Mouse (Mus musculus) embryonic facial prominence, embryonic 15.5 days (tissue): Measurements from ENCODE around the gene Neurod2. TPM values are rescaled to one million over a fixed set of nuclear protein-coding genes. Genes with fewer than 3 reads are reported as not detected.

Experiments used
- ATAC-seq: fragments of 200-750 bp; cut with Nextera tagmentation; 2 replicates; pipeline ENCODE4 v1.8.0; 2017; ENCODE audit warnings: low read depth, moderate TSS enrichment; ENCODE audit not compliant: insufficient number of reproducible peaks, low FRiP score, low TSS enrichment
- H3K27ac ChIP-seq: fragments of 300-500 bp; sonication (generic); replicated peaks from 2 replicates; pipeline ENCODE4 v1.5.1; 2015; ENCODE audit warnings: mild to moderate bottlenecking, inconsistent platforms
- H3K27me3 ChIP-seq: fragments of 300-500 bp; sonication (generic); 2 replicates; pipeline ENCODE4 v1.6.1; 2015; ENCODE audit warnings: inconsistent platforms
- H3K36me3 ChIP-seq: fragments of 300-500 bp; sonication (generic); 2 replicates; pipeline ENCODE4 v1.6.1; 2015; ENCODE audit warnings: mild to moderate bottlenecking, inconsistent platforms
- H3K4me1 ChIP-seq: fragments of 300-500 bp; sonication (generic); 2 replicates; pipeline ENCODE4 v1.6.1; 2015; ENCODE audit warnings: inconsistent platforms
- H3K4me2 ChIP-seq: fragments of 300-500 bp; sonication (generic); replicated peaks from 2 replicates; pipeline ENCODE4 v1.6.1; 2015; ENCODE audit warnings: mild to moderate bottlenecking, inconsistent platforms
- H3K4me3 ChIP-seq: fragments of 300-500 bp; sonication (generic); replicated peaks from 2 replicates; pipeline ENCODE4 v1.5.1; 2015; ENCODE audit warnings: mild to moderate bottlenecking, inconsistent platforms
- H3K9ac ChIP-seq: fragments of 300-500 bp; sonication (generic); 2 replicates; pipeline ENCODE4 v1.6.1; 2015; ENCODE audit warnings: inconsistent platforms
- H3K9me3 ChIP-seq: fragments of 300-500 bp; sonication (generic); replicated peaks from 2 replicates; pipeline ENCODE4 v1.6.1; 2016; ENCODE audit warnings: inconsistent platforms
- whole genome bisulfite sequencing: fragments of 180-500 bp; shearing (Covaris S2); methylation state at CpG from one replicate; pipeline ENCODE4 v1.1.7; 2015; 5-methylcytosine and 5-hydroxymethylcytosine counted together
- polyA plus RNA-seq: library from polyadenylated mRNA; unstranded; fragments of >200 nt; fragmentation: Nextera tagmentation; extraction: Ambion mirVana; gene quantifications from 2 replicates; pipeline ENCODE4 v1.2.1, GENCODE M21; 2015

The Neurod2 gene
- polyA plus RNA-seq, 1 experiment from 2014 or later = 0.09 TPM

DNA sequence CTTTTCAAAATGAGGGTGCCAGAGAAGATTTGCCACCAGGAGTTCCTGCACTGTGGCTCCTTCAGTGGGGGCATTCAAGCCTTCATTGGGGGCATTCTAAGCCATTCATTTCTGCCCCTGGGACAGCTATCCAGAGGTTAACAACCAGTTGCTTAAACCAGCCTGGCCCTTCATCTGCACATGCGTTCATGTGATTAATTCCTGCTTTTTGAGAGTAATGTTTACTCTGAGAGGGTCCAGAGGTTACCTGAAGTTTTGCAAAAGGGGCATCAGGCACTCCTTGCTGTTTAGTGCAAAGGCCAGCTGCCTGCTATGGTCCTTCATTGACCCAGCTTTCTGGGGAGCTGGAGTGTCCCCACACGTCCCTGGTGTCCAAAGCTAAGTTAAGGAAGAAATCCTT, 32.5 kb downstream of the Neurod2 start:
- Histone ChIP-seq H3K4me3 (no peak overlapping the region), H3K36me3 (no peaks in the 10 kb centered on the region), H3K9me3 (no peaks in the 10 kb centered on the region), H3K27ac (no peak overlapping the region), H3K4me2 (no peak overlapping the region), H3K4me1 (peaks cover 27% of the 10 kb centered on the region), H3K27me3 (peaks cover 57% of the 10 kb centered on the region), H3K9ac (no peak overlapping the region)
- WGBS = 52% methylated on average over 2 of the region's 2 CpGs
- no peak for ATAC-seq

DNA sequence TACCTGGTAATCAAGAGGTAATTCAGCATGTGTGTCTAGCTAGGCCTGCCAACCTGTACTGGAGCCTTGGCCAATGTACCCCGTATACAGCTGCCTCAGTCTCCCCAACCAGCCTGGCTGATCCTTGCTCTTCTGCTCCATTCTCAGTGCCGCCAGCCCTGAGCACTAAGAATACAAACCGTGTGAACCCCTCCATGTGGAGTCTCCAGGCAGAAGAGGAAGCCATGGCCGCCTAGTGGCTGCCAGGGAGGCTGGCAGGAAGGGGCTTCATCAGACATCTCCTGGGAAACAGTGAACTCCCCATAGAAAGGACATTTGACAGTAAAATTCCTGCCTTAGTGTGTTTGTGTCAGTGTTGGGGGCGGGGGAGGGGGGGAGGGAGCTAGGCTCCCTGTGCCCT, 33.2 kb downstream of the Neurod2 start:
- no peaks in the 10 kb centered on the region for H3K9me3 ChIP-seq
- no peak overlapping the region for H3K4me2 ChIP-seq
- no peak for ATAC-seq
- H3K27ac ChIP-seq = no peak overlapping the region
- no peaks in the 10 kb centered on the region for H3K36me3 ChIP-seq
- no peak overlapping the region for H3K4me3 ChIP-seq
- H3K9ac ChIP-seq = no peak overlapping the region
- 4% methylated on average over 5 of the region's 5 CpGs for WGBS
- H3K4me1 ChIP-seq = peaks cover 27% of the 10 kb centered on the region
- H3K27me3 ChIP-seq = peaks cover 57% of the 10 kb centered on the region

DNA sequence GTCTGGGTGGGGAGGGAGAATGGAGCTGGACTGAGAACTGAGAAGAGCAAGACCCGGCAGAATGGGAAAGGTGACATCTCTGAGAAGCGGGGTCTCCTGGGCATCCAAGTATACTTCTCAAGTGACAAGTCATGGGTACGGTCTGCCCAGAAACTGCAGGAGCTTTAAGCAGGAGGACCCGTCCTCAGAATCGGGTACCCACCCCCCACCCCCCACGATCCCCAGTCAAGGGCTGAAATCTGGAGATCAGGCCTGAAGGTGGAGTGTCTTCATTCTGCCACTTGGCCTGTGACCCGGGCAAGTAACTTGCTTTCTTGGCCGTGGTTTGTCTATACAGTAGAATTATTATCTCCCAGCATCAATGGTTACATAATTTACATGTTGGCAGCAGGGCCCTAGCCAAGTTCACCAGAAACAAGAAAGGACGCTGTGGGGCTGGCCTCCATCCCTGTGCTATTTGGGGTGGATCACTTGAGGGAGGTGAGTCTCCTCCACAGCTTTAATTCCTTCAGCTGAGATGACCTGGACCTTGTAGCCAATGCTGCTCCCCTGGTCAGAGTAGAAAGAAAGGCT, 34.3 kb downstream of the Neurod2 start:
- peaks cover 51% of the 10 kb centered on the region for H3K27me3 ChIP-seq
- ATAC-seq = no peak
- H3K4me3 ChIP-seq = peak overlapping the region; percentile 62

DNA sequence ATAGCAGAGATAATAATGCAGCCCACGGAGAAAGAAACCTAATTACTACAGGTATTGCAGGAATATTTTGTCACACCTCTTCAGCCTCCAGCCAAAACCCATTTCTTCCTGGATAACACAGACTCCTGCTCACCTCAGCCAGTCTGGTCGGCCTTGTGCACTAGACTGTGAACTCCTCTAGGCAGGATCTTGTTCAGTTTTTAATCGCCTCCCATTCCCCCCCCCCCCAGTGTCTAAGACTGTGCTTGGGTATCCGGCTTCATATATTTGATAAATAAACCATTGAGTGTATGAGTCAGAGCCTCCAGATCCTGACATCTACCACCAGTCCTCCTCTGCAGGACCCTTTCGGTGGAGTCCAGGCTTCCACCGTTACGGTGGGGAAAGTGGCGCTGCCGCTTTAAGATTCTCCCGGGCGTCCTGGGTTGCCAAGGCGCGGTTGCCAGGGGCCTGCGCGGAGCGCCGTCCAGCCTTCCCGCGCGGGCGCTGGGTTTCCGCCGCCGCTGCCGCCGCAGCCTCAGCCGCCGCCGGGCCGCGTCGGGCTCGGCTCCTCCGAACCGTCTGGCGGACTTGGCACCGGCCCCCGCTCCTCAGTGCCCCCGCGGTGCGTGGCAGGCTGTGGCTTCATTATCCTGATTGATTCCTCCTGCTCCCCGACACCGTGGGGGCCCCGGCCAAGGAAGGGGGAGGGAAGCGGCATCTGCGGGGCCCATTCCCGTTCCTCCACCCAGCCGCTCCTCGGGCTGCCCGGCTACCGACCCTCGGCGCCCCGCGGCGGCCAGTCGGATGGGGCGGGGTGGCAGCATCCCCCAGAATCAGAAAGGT, 35.0 kb downstream of the Neurod2 start:
- no peak overlapping the region for H3K27ac ChIP-seq
- H3K9me3 ChIP-seq = no peaks in the 10 kb centered on the region
- WGBS = 2% methylated on average over 55 of the region's 58 CpGs
- H3K4me2 ChIP-seq = peak overlapping the region; percentile 95
- no peaks in the 10 kb centered on the region for H3K36me3 ChIP-seq
- peak overlapping the region; percentile 62 for H3K4me3 ChIP-seq
- peak overlapping the region; percentile 43 for H3K9ac ChIP-seq
- 0 out of 2 replicates have a peak, but pooled peaks have one; percentile 51 for ATAC-seq
- peaks cover 45% of the 10 kb centered on the region for H3K27me3 ChIP-seq
- peaks cover 31% of the 10 kb centered on the region for H3K4me1 ChIP-seq

More for the DNA sequence above, 34.3 kb downstream of the Neurod2 start:
- H3K9me3 ChIP-seq = no peaks in the 10 kb centered on the region
- peak overlapping the region; percentile 95 for H3K4me2 ChIP-seq
- H3K36me3 ChIP-seq = no peaks in the 10 kb centered on the region
- WGBS = 5% methylated on average over 9 of the region's 9 CpGs
- H3K9ac ChIP-seq = peak overlapping the region; percentile 43
- H3K4me1 ChIP-seq = peaks cover 27% of the 10 kb centered on the region
- no peak overlapping the region for H3K27ac ChIP-seq

DNA sequence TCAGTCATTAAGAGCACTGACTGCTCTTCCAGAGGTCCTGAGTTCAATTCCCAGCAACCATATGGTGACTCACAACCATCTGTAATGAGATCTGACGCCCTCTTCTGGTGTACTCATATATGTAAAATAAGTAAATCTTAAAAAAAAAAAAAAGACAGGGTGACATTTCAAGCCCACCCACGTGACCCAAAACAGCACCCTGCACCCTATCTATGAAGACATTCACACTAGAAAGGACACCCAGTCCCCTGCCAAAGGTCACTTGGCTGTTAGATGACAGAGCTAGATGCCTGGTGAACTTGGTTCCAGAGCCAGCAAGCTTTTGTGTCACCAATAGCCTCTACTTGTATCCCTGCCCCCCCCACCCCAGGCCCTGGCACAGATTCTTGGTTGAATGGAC, 36.4 kb downstream of the Neurod2 start:
- H3K36me3 ChIP-seq = no peaks in the 10 kb centered on the region
- no peak for ATAC-seq
- H3K27ac ChIP-seq = no peak overlapping the region
- peaks cover 33% of the 10 kb centered on the region for H3K27me3 ChIP-seq
- H3K4me3 ChIP-seq = no peak overlapping the region
- no peak overlapping the region for H3K4me2 ChIP-seq
- WGBS = 40% methylated on average over 2 of the region's 2 CpGs
- no peaks in the 10 kb centered on the region for H3K9me3 ChIP-seq
- H3K4me1 ChIP-seq = peaks cover 27% of the 10 kb centered on the region
- no peak overlapping the region for H3K9ac ChIP-seq

DNA sequence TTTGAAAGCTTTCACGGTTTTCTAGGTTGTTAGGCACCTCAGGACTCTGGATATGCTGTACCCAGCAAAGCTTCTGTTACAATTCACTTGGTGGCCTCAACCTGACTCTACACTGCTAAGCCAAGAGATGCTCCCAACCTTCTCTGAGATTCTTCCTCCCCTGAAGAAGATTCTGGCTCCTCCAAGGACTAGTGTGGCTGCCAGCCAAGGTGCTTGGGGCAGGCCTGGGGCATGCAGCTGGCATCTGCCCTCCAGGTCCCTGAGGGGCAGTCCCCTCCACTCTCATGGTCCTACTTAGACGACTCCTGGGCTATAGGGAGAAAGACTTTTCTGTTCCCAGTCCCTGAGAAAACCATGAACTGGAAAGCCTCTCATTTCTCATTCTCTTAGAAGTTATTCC, 38.5 kb downstream of the Neurod2 start:
- WGBS = 60% methylated on average over 2 of the region's 2 CpGs
- H3K27me3 ChIP-seq = peaks cover 12% of the 10 kb centered on the region
- H3K4me1 ChIP-seq = peaks cover 21% of the 10 kb centered on the region
- H3K9me3 ChIP-seq = no peaks in the 10 kb centered on the region
- no peak overlapping the region for H3K27ac ChIP-seq
- no peak overlapping the region for H3K4me2 ChIP-seq
- H3K4me3 ChIP-seq = no peak overlapping the region
- ATAC-seq = no peak
- H3K36me3 ChIP-seq = no peaks in the 10 kb centered on the region
- H3K9ac ChIP-seq = no peak overlapping the region

DNA sequence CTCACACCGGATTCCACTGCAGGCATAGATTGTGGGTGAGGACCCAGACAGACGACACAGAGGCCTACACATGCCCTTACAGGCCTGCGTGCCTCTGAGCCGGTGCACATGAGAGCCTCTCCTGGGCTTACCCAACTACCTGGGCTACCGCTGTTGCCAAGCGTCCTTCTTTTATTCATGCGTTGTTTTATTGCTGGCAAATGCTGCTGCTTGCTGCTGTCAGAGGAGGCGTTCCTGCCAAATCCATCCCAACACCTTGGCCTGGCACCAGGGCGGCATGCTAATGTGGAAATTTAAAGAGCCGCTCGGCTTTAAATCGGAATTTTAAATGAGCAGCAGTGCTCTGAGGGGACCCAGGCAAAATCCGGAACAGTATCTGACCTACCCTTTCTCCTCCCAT, 39.6 kb downstream of the Neurod2 start:
- Histone ChIP-seq H3K27me3 (peaks cover 3% of the 10 kb centered on the region), H3K36me3 (no peaks in the 10 kb centered on the region), H3K9me3 (no peaks in the 10 kb centered on the region), H3K4me1 (peaks cover 15% of the 10 kb centered on the region), H3K4me3 (no peak overlapping the region), H3K27ac (no peak overlapping the region), H3K9ac (no peak overlapping the region), H3K4me2 (no peak overlapping the region)
- WGBS = 46% methylated on average over 13 of the region's 13 CpGs
- no peak for ATAC-seq

DNA sequence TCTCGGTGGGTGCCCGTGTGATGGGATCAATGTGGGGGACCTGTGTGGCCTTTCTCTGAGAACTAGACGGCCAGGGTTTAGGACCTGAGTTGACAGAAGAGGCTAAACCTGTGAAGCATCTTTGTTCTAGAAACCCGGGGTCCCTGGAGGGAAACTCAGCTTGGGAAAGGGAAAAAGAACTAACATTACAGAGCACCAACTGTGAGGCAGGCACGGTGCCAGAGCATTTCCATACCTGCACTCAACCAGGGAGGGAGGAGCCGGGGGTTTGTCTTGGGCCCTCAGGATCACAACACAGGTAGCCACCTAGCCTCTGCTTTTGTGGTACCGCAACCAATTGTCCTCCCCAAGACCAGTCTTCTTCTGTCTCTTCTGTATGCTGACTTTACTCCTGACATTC, 41.5 kb downstream of the Neurod2 start:
- Histone ChIP-seq H3K4me1 (peaks cover 5% of the 10 kb centered on the region; the same call in 1 of the 2 replicates), H3K27ac (no peak overlapping the region), H3K9ac (no peak overlapping the region), H3K27me3 (no peaks in the 10 kb centered on the region), H3K9me3 (no peaks in the 10 kb centered on the region), H3K36me3 (no peaks in the 10 kb centered on the region), H3K4me2 (no peak overlapping the region), H3K4me3 (no peak overlapping the region)
- 39% methylated on average over 7 of the region's 7 CpGs for WGBS
- ATAC-seq = no peak

GRCm38 (mm10) chr11:98287531-98287930, 41.9 kb downstream of the Neurod2 start:
- Histone ChIP-seq H3K27ac (no peak overlapping the region), H3K4me2 (no peak overlapping the region), H3K9ac (no peak overlapping the region), H3K4me1 (peaks cover 5% of the 10 kb centered on the region; the same call in 1 of the 2 replicates), H3K4me3 (no peak overlapping the region), H3K9me3 (no peaks in the 10 kb centered on the region), H3K27me3 (no peaks in the 10 kb centered on the region), H3K36me3 (no peaks in the 10 kb centered on the region)
- ATAC-seq = no peak
- WGBS = 35% methylated on average over 5 of the region's 5 CpGs

GRCm38 (mm10) chr11:98285368-98285767, 44.1 kb downstream of the Neurod2 start:
- no peak for ATAC-seq
- no peak overlapping the region for H3K9ac ChIP-seq
- no peaks in the 10 kb centered on the region for H3K27me3 ChIP-seq
- peaks cover 5% of the 10 kb centered on the region; the same call in 1 of the 2 replicates for H3K4me1 ChIP-seq
- H3K4me2 ChIP-seq = no peak overlapping the region
- H3K4me3 ChIP-seq = no peak overlapping the region
- 52% methylated on average over 2 of the region's 2 CpGs for WGBS
- H3K27ac ChIP-seq = no peak overlapping the region
- H3K9me3 ChIP-seq = no peaks in the 10 kb centered on the region
- H3K36me3 ChIP-seq = 0 out of 2 replicates have a peak, but pooled peaks cover 4% of the 10 kb centered on the region

DNA sequence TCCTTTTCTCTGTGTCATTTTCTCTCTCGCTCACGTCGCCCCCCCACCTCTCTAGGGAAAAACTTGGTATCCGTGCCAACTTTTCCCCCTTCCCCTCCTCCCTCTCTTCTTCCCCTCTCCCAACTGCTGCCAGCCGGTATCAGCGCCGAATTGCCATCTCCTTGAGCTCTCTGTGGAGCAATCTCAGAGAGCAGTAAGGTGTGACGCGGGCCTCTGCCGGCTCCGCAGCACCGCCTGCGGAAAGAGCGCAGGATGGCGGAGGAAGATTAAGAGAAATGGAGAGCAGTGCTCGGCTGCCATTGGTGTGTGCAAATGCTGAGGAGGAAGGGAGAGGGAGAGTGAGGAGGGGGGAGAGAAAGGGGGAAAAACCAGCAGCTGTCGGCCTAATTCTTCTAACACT, 45.2 kb downstream of the Neurod2 start:
- Histone ChIP-seq H3K27ac (no peak overlapping the region), H3K9ac (no peak overlapping the region), H3K27me3 (no peaks in the 10 kb centered on the region), H3K36me3 (peaks cover 9% of the 10 kb centered on the region), H3K4me2 (peak overlapping the region; percentile 52), H3K4me1 (no peaks in the 10 kb centered on the region), H3K4me3 (peak overlapping the region; percentile 32), H3K9me3 (no peaks in the 10 kb centered on the region)
- under 1% methylated on average over 14 of the region's 17 CpGs for WGBS
- ATAC-seq = no peak
